Mouse (Mus musculus) olfactory bulb, adult 2 months (tissue): Measurements from ENCODE around the gene Lrba.

Experiments
- CTCF ChIP-seq: fragments of 200-500 bp; IDR thresholded peaks from 2 replicates; pipeline ENCODE4 v1.5.1; 2012; ENCODE audit warnings: low read depth, mild to moderate bottlenecking, low read length, moderate library complexity; ENCODE audit not compliant: insufficient read depth
- POLR2A ChIP-seq: fragments of 200-500 bp; IDR thresholded peaks from 2 replicates; pipeline ENCODE4 v1.6.1; 2012; ENCODE audit warnings: mild to moderate bottlenecking, low read depth, low read length, moderate library complexity; ENCODE audit not compliant: insufficient read depth

DNA sequence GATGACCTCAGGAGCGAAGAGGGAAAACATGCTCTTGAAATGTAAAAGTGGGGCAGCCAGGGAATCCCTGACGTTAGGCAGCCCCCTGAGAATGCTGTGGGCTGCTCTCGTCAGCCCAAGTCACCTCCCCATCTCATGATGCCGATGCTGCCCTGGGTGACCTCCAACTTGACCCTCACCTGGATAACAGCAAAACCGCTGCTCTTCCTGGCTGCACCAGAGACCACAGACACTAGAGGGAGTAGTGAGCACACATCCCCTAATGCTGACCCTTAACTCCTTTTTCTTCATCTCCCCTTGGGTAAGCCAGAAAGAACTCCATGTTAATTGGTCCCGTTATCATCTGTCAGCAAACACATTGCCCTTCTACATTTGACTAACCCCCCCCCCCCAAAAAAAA is 572.2 kb downstream of the Lrba start:
- TF ChIP-seq CTCF (0 out of 2 replicates have a peak, but pooled peaks have one; percentile 40), POLR2A (no peak)
